In genomic region chr13:59889468-59890117, GRCm38 (mm10) we compare ENCODE assay signal across 8 mouse cellular contexts.
DNase-seq lines count a peak whose midpoint lies in the region; ATAC-seq and TF ChIP-seq lines count a peak whose summit lies in the region.

No protein-coding gene starts in this region.

- no peak overlapping the region for H3K4me3 ChIP-seq in embryonic fibroblast, embryonic 13.5 days (ENCODE audit: insufficient read depth, low read length)

- ATAC-seq in CD4-positive, CD25-positive, alpha-beta regulatory T cell, adult 4 months, result no peak

- TF ChIP-seq POLR2A in embryonic fibroblast, embryonic 13.5 days (IDR thresholded peaks at IDR 0.05; ENCODE audit: low read depth, low read length), result no peak

- TF ChIP-seq CTCF in embryonic fibroblast, embryonic 13.5 days (IDR thresholded peaks at IDR 0.05; ENCODE audit: borderline replicate concordance, insufficient read depth, low read length), result no peak

- H3K4me1 ChIP-seq in embryonic fibroblast, embryonic 13.5 days (ENCODE audit: control insufficient read depth, insufficient read depth, low read length), result peaks cover 12% of the 10 kb centered on the region

- intact Hi-C loops in heart, postnatal 25 days (cut with DNase I), result loop anchor here (2.0 to 5.0 kb wide), 2 partner anchors 288 to 579 kb away; partner anchors contain the start of gene Gas1

- peak overlapping the region; percentile 34; the same call in 1 of the 2 replicates for H3K27ac ChIP-seq in embryonic fibroblast, embryonic 13.5 days (ENCODE audit: insufficient read depth, low read length)

- DNase-seq in urinary bladder, postnatal 14 days (ENCODE audit: low spot score), result peak; percentile 58
- no peak for DNase-seq in urinary bladder, adult 2 months (ENCODE audit: low spot score)
- peak; percentile 8 for DNase-seq in heart, postnatal 25 days (ENCODE audit: low spot score)
- DNase-seq in layer of hippocampus, adult 8-10 months (ENCODE audit: low spot score in 2 of 2), result peak; percentile 18 to 52
- DNase-seq in lung, postnatal 10 days, result peak; percentile 68
- peak; percentile 49 to 66 for DNase-seq in right cerebral cortex, adult 2 months (ENCODE audit: low spot score in 2 of 2)
